Mouse (Mus musculus): Measurements from ENCODE around the gene Dennd6b.

GRCm38 (mm10) chr15:89136461-89137155, 59.7 kb downstream of the Dennd6b start:
- TF ChIP-seq POLR2A (IDR thresholded peaks at IDR 0.05; ENCODE audit: low read depth, low read length) (no peak), CTCF (conservative IDR thresholded peaks at IDR 0.05; ENCODE audit: insufficient read depth, insufficient read length, low read depth, low read length) (no peak)

All from kidney, adult 2 months (tissue).